Mouse (Mus musculus) embryonic facial prominence, embryonic 13.5 days (tissue): ENCODE results near the gene Cog6. TPM values are rescaled to one million over a fixed set of nuclear protein-coding genes. Genes with fewer than 3 reads are reported as not detected.
"Not testable (repeated sequence)": the region's sequence is repeated elsewhere in the genome, so short reads cannot be mapped to it uniquely, and the experiment has no call there.

Experiments used
- ATAC-seq: fragments of 200-750 bp; cut with Nextera tagmentation; 2 replicates; pipeline ENCODE4 v1.8.0; 2017; ENCODE audit warnings: low read depth; ENCODE audit not compliant: insufficient number of reproducible peaks, insufficient read depth, low FRiP score, low TSS enrichment
- H3K27ac ChIP-seq: fragments of 300-500 bp; sonication (generic); 2 replicates; pipeline ENCODE4 v1.5.1; 2015; ENCODE audit warnings: moderate library complexity, mild to moderate bottlenecking, inconsistent platforms
- H3K27me3 ChIP-seq: fragments of 300-500 bp; sonication (generic); 2 replicates; pipeline ENCODE4 v1.6.1; 2015; ENCODE audit warnings: mild to moderate bottlenecking, inconsistent platforms
- H3K36me3 ChIP-seq: fragments of 300-500 bp; sonication (generic); 2 replicates; pipeline ENCODE4 v1.6.1; 2015; ENCODE audit warnings: mild to moderate bottlenecking, inconsistent platforms
- H3K4me1 ChIP-seq: fragments of 300-500 bp; sonication (generic); 2 replicates; pipeline ENCODE4 v1.6.1; 2015; ENCODE audit warnings: inconsistent platforms
- H3K4me2 ChIP-seq: fragments of 300-500 bp; sonication (generic); 2 replicates; pipeline ENCODE4 v1.6.1; 2015; ENCODE audit warnings: moderate library complexity, mild to moderate bottlenecking, inconsistent platforms
- H3K4me3 ChIP-seq: fragments of 300-500 bp; sonication (generic); 2 replicates; pipeline ENCODE4 v1.5.1; 2015; ENCODE audit warnings: mild to moderate bottlenecking, inconsistent platforms
- H3K9ac ChIP-seq: fragments of 300-500 bp; sonication (generic); 2 replicates; pipeline ENCODE4 v1.6.1; 2015; ENCODE audit warnings: mild to moderate bottlenecking, inconsistent platforms
- H3K9me3 ChIP-seq: fragments of 300-500 bp; sonication (generic); 2 replicates; pipeline ENCODE4 v1.6.1; 2016; ENCODE audit warnings: inconsistent platforms
- WGBS: fragments of 180-500 bp; shearing (Covaris S2); methylation state at CpG from one replicate; pipeline ENCODE4 v1.1.7; 2015; ENCODE audit warnings: mixed read lengths; 5-methylcytosine and 5-hydroxymethylcytosine counted together
- polyA plus RNA-seq: library from polyadenylated mRNA; unstranded; fragments of >200 nt; fragmentation: Nextera tagmentation; extraction: Ambion mirVana; gene quantifications from 2 replicates; pipeline ENCODE4 v1.2.1, GENCODE M21; 2015

Gene Cog6
- polyA plus RNA-seq, 1 experiment from 2014 or later = 49.0 TPM

DNA sequence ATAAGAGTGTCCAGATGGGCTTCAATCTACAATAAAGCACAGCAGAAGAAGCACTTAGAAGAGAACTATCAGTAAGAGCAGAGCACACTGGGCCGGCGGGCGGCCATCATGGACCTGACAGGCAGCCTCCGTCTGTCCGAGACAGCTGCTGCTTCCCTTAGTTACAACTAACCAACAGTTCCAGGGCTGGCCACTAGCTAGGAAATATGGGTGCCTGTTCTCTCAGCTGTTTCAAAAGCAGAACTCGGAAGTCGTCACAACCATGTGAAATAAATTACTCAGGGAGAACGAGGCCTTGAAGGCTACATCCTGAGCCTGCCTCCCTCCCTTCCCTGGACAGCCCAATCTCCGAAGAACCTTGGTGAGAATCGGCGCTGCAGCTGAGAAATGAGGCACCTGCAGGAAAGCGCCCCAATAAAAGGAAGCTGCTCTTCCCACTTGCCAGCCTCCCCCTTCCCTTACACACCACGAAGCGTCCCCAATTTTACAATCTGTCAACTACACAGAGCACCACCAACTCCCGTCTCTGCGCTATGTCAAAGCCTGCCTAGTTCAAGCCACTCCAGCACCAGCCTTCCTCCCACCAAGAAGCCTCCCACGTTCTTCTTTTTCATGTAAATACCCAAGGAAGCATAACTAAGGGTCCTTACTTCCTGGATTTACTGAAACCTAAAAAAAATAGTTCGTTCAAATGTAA, 26.8 kb downstream of the Cog6 start:
- H3K27ac ChIP-seq = no peak overlapping the region
- no peak for ATAC-seq
- no peaks in the 10 kb centered on the region for H3K4me1 ChIP-seq
- H3K4me2 ChIP-seq = no peak overlapping the region
- no peak overlapping the region for H3K9ac ChIP-seq
- peaks cover 78% of the 10 kb centered on the region for H3K36me3 ChIP-seq
- no peak overlapping the region for H3K4me3 ChIP-seq
- no peaks in the 10 kb centered on the region for H3K27me3 ChIP-seq
- 66% methylated on average over 18 of the region's 18 CpGs for WGBS
- H3K9me3 ChIP-seq = no peaks in the 10 kb centered on the region

DNA sequence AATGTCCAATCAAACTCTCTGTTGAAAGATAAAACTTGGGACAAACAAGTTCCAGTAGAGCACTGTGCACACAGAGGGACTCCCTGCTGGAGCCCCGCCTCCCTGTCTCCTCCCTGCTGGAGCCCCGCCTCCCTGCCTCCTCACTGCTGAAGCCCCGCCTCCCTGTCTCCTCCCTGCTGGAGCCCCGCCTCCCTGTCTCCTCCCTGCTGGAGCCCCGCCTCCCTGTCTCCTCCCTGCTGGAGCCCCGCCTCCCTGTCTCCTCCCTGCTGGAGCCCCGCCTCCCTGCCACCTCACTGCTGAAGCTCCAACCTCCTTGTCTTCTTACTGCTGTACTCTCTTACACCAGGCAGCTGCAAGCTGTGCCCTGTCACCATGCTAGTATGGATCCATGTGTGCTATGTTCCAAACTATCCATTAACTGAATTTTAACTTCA, 31.5 kb downstream of the Cog6 start:
- not testable (repeated sequence) for H3K9me3 ChIP-seq, H3K4me2 ChIP-seq, H3K4me1 ChIP-seq, ATAC-seq, H3K4me3 ChIP-seq, H3K27me3 ChIP-seq, H3K27ac ChIP-seq, H3K9ac ChIP-seq
- 40% methylated on average over 7 of the region's 7 CpGs for WGBS
- H3K36me3 ChIP-seq = peaks cover 81% of the 10 kb centered on the region

DNA sequence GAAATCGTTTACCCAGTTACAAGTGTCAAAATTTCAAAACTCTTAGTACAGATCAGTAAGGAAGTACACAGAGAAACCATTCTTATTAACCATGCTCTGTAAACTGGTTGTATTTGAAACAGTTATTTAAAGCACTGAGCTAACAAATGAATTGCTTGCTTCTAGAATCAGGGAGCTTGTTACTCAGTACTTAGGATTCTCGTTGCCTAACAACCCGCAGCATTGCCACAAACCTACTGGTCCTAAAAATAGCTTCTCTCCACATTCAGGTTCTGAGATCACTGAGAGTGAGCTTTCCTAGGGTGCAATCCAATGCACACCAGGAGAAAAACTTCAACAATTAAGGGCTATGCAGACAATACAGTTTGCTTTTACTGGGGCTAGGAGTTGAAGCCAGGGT, 33.3 kb downstream of the Cog6 start:
- Histone ChIP-seq H3K9ac (no peak overlapping the region), H3K36me3 (peaks cover 66% of the 10 kb centered on the region), H3K27me3 (no peaks in the 10 kb centered on the region), H3K4me1 (no peaks in the 10 kb centered on the region), H3K4me2 (no peak overlapping the region), H3K4me3 (no peak overlapping the region), H3K27ac (no peak overlapping the region), H3K9me3 (no peaks in the 10 kb centered on the region)
- ATAC-seq = no peak
- WGBS = 92% methylated on average over 3 of the region's 3 CpGs

DNA sequence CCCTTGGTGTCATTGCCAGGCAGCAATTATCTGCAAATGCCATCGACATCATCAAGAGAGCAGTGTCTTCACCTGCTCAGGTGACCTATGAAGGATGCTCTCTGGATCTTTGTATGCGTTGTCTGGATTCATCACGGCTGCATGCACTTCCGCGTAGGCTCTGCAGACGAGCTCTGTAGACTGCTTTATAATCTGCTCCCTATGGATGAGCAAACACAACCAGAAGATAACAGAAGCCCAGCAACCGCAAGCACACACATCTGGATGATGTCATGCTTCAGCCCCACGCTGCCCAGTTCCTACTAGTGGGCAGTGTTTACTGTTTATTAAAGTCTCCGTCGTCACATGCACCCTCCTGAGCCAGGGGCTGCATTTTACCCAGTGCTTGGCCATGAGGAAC, 34.0 kb downstream of the Cog6 start:
- Histone ChIP-seq H3K9ac (no peak overlapping the region), H3K27ac (no peak overlapping the region), H3K4me3 (no peak overlapping the region), H3K27me3 (no peaks in the 10 kb centered on the region), H3K4me1 (no peaks in the 10 kb centered on the region), H3K9me3 (no peaks in the 10 kb centered on the region), H3K4me2 (no peak overlapping the region), H3K36me3 (peaks cover 58% of the 10 kb centered on the region)
- ATAC-seq = no peak
- WGBS = 89% methylated on average over 10 of the region's 10 CpGs

DNA sequence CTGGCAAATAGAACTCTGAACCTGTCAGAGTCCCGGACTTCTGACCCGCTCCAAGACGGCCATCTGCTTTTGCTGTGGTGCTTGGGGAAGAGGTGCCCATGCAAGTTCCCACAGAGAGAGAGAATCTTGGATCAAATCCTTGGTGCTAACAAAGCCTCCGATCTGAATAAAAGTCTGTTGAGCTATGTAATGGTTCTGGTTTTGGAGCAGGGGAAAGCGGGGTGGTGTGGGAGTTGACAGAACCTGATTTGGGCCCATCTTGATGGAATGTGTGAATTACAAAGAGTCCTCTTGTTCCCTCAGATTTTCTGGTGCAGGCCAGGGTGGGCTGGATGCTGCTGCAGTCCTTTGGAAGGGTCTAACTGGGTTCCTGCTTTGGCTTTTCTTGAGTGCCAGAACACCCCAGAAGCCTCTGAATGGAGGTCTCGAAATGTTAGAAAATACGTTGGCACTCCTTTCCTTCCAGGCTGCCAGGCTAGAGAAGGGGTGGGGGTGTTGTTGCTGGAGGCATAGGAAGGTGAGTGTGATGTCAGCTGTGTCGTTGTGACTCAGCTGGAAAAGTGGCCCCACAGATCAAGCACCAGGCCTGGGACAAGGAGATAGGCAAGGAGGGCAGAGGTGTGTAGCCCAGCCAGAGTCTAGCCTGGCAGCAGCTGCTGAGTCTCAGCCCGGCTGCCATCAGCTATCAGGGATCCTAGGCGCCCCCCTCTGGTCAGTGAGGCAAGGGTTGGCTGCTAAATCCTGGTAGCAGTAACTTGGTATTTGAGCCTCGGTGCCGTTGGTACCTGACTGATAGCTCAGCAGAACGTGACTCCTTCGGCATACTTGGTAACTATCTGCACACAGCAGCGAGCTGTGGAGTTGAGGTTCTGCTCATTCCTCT, 42.1 kb downstream of the Cog6 start:
- no peak overlapping the region for H3K4me2 ChIP-seq
- H3K9ac ChIP-seq = no peak overlapping the region
- 51% methylated on average over 15 of the region's 15 CpGs for WGBS
- no peak overlapping the region for H3K4me3 ChIP-seq
- no peaks in the 10 kb centered on the region for H3K9me3 ChIP-seq
- ATAC-seq = no peak
- no peaks in the 10 kb centered on the region for H3K4me1 ChIP-seq
- peaks cover 4% of the 10 kb centered on the region; the same call in 1 of the 2 replicates for H3K27me3 ChIP-seq
- no peak overlapping the region for H3K27ac ChIP-seq
- no peaks in the 10 kb centered on the region for H3K36me3 ChIP-seq

DNA sequence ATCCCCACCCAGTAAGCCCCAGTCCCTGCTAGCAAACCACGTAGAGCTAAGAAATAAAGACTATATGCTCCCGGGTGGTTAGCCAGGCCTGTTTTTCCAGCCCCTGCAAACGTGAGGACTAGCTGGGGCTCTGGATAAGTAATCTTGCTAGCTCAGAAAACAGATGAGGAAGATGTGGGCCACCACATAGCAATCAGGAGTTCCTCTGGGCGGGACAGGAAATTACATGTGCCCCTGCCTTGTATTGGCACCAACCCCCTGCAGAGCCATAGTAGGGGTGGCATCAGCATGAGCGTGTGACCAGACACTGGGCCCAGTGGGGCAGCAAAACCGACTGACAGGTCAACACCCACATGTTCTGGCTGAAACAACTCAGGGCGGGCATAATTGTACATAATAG, 44.1 kb downstream of the Cog6 start:
- 74% methylated on average over 7 of the region's 7 CpGs for WGBS

DNA sequence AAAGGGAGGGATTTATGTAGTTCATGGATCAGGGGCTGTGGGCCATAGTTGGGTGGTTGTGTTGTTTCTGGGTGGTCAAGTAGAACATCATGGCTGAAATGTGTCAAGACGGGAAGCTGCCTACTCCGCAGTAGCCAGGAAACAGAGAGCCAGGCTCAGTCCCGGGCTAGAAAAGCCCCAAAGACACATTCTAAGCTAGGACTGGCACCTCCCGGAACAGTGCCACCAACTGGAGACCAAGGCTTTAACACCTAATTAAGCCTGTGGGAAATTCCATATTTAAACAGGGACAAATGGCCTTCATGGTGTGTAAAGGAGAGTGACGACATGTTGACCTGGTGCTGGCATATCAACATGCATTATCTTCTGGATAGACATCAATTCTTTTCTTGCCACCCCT, 50.0 kb downstream of the Cog6 start:
- no peaks in the 10 kb centered on the region for H3K9me3 ChIP-seq
- no peaks in the 10 kb centered on the region for H3K36me3 ChIP-seq
- no peak overlapping the region for H3K4me2 ChIP-seq
- H3K4me1 ChIP-seq = peaks cover 14% of the 10 kb centered on the region
- H3K4me3 ChIP-seq = no peak overlapping the region
- H3K27ac ChIP-seq = no peak overlapping the region
- no peaks in the 10 kb centered on the region; the same call in none of the 2 replicates for H3K27me3 ChIP-seq
- ATAC-seq = no peak
- 88% methylated on average over 5 of the region's 5 CpGs for WGBS
- no peak overlapping the region for H3K9ac ChIP-seq

More for the DNA sequence above, 44.1 kb downstream of the Cog6 start:
- peaks cover 4% of the 10 kb centered on the region; the same call in 1 of the 2 replicates for H3K27me3 ChIP-seq
- H3K9me3 ChIP-seq = no peaks in the 10 kb centered on the region
- H3K4me3 ChIP-seq = no peak overlapping the region
- no peak for ATAC-seq
- no peaks in the 10 kb centered on the region for H3K36me3 ChIP-seq
- no peak overlapping the region for H3K27ac ChIP-seq
- H3K4me2 ChIP-seq = no peak overlapping the region
- H3K9ac ChIP-seq = no peak overlapping the region
- H3K4me1 ChIP-seq = no peaks in the 10 kb centered on the region

DNA sequence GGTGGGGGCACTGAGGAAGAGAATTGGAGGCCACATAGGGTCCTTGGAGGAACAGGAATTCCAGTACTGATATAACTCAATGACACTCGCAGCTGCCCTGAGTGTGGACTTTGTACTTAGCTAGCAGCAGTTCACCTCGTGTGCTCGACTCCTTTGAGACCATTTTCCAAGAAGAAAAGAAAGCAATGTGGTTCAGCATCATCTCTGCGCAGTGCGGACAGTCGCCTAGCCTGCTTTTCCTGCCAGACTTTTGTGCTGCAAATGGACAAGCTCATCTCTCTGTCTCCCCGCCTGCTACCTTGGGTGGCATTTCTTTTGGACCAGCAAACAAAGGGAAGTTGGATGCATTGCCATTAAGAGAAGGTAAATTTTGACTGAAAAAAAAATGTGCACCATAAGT, 52.8 kb downstream of the Cog6 start:
- H3K9me3 ChIP-seq = 0 out of 2 replicates have a peak, but pooled peaks cover 3% of the 10 kb centered on the region

DNA sequence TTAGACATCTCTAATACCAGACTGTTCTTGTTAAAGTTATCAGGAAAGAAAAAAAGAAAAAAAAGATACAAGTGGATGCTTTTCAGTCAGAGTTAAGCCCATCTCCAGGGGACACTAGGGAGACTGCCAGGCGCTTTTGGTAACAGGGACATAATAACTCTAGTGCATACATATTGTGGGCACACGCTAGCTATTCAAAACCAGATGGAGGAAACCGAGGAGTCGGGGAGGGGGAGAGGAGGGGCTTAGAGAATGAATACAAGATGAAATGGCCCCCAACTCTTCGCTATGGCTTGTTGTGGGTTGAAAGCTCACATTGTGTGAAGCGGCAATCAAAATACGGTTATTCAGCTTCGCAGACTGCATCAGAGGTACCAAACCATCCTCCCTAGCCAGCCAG, 53.6 kb downstream of the Cog6 start:
- ATAC-seq = no peak
- 33% methylated on average over 8 of the region's 8 CpGs for WGBS
- peak overlapping the region; percentile 27; the same call in 1 of the 2 replicates for H3K4me2 ChIP-seq

More for the DNA sequence above, 52.8 kb downstream of the Cog6 start:
- ATAC-seq = no peak
- WGBS = 67% methylated on average over 7 of the region's 7 CpGs
- Histone ChIP-seq H3K4me2 (no peak overlapping the region), H3K9ac (no peak overlapping the region), H3K36me3 (no peaks in the 10 kb centered on the region), H3K4me3 (no peak overlapping the region), H3K27me3 (peaks cover 4% of the 10 kb centered on the region), H3K4me1 (peaks cover 14% of the 10 kb centered on the region), H3K27ac (no peak overlapping the region)

DNA sequence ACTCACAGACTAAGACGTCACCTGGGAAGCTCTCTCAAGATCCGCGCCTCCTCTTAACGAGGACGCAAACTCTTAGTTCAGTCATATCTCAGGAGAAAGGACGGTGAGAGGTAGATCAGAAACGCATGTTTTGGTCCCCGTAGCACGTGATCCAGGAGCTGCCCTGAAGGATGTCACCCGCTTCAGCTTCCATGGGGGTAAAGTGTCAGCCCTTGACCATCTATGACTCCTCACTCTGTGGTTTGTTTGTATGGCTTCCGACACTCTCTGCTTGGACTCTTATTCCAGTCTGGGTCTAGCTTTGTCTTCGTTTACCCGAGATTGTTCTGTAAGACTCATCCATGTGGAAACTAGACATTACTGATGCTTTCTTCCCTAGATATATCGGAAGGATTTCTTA, 54.6 kb downstream of the Cog6 start:
- Histone ChIP-seq H3K27ac (no peak overlapping the region), H3K4me1 (peaks cover 14% of the 10 kb centered on the region), H3K27me3 (peaks cover 4% of the 10 kb centered on the region), H3K4me3 (no peak overlapping the region), H3K36me3 (no peaks in the 10 kb centered on the region), H3K9ac (no peak overlapping the region), H3K4me2 (no peak overlapping the region), H3K9me3 (0 out of 2 replicates have a peak, but pooled peaks cover 3% of the 10 kb centered on the region)
- 95% methylated on average over 14 of the region's 14 CpGs for WGBS
- no peak for ATAC-seq

More for the DNA sequence above, 53.6 kb downstream of the Cog6 start:
- Histone ChIP-seq H3K4me3 (no peak overlapping the region), H3K27ac (no peak overlapping the region), H3K9ac (no peak overlapping the region), H3K27me3 (peaks cover 4% of the 10 kb centered on the region), H3K36me3 (no peaks in the 10 kb centered on the region), H3K9me3 (0 out of 2 replicates have a peak, but pooled peaks cover 3% of the 10 kb centered on the region), H3K4me1 (peaks cover 14% of the 10 kb centered on the region)

DNA sequence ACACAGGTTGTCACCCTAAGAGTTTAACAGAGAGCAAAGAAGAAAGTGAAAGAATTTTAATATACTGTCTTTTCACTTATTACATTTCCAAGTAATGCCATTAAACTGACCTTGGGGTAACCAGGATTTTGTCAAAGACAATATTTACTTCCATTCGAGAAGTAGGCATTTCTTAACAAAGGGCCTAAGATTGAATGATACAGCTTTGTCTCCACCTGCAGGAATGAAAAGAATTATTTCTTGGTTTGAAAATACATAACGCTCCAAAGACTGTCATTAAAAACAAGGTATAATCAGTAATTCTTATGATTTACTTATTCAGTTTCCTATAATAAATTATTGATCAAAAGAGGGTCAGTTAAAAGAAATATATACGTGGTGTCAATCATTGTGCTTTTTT, 55.4 kb downstream of the Cog6 start:
- no peak overlapping the region for H3K4me3 ChIP-seq
- no peak overlapping the region for H3K27ac ChIP-seq
- no peaks in the 10 kb centered on the region for H3K36me3 ChIP-seq
- H3K9ac ChIP-seq = no peak overlapping the region
- H3K4me1 ChIP-seq = peaks cover 14% of the 10 kb centered on the region
- no peak overlapping the region for H3K4me2 ChIP-seq
- WGBS = 76% methylated on average over 3 of the region's 3 CpGs
- peaks cover 4% of the 10 kb centered on the region for H3K27me3 ChIP-seq
- no peak for ATAC-seq
- H3K9me3 ChIP-seq = 0 out of 2 replicates have a peak, but pooled peaks cover 3% of the 10 kb centered on the region
